Mouse (Mus musculus): Measurements from ENCODE around the gene Alkbh2.

Alkbh2 gene

DNA sequence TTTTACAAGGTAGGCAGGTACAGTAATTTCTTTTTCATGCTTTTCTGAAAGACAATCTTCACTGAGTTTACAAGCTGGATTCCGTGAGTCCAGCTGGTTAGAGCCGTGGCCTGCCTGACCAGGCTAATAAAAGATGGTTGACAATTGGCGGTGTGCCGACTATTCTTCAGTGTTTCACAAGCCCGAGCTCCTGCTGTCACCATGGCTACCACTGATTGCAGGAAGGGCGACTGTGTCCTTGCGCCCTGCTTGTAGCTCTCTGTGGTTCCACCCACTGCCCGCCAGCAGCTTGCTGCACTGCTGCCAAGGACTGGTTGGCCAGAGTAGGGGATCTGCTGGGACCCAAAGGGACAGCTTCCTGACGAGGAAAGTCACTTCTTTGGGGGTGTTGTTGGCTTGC is 11.2 kb upstream of the Alkbh2 start:
- no peak for DNase-seq

DNA sequence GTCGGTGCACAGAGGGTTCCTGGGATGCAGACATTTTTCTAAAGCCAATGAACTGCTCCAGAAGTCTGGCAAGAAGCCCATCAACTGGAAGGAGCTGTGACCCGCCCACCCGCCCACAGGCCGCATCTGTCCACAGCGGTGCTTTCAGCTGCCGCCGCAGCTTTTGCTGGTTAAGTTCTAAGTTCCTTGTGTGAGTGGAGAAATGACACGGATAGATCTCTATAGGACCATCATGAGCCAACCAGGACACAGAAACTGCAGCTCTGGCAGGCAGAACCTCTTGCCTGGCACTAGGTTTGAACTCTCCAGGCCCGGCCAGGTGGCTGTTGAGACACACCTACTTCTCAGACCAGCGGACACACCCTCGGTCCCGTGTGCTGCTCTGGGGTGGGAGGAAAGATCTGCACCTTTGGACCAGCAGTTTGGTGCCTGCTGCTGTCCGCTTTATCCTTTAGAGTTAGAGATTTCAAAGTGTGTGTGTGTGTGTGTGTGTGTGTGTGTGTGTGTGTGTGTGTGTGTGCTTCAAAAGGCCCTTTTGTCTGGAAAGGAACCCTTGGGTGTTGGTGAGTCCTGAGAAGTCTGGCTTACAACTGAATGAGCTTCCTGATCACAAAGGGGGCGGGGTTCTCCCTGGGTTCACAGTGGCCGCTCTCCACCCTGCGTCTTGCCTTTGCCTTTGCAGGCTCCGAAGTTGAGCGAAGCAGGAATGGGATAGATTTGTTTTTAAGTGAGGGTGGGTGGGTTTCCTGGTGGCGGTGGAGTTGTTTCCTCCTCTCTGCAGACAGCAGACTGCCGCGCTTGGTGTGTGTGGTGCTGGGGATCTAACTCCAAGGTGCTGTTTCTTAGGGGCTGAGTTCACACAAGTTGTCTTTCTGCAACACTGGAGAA is 10.5 kb upstream of the Alkbh2 start:
- no peak for DNase-seq

GRCm38 (mm10) chr5:114137481-114138276 is 9.7 kb upstream of the Alkbh2 start:
- no peak for DNase-seq

DNA sequence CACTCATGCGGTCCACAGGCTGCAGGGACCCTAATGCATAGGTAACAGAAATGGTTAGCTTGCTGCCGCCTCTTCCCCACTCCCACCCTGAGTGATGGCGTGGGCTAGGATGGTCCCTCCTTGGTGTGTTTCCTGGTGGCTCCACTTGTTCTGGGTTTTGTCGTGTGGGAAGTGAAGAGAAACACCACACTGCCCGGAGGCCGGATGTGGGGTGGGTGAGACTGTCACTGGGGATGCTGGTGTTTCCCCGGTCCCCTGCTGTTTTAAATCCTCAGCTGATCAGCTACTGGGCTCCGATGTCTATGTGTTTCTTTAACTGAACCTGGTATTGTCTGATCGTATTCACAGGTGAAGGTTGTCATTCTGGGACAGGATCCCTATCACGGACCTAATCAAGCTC is 7.5 kb upstream of the Alkbh2 start:
- no peak for DNase-seq

DNA sequence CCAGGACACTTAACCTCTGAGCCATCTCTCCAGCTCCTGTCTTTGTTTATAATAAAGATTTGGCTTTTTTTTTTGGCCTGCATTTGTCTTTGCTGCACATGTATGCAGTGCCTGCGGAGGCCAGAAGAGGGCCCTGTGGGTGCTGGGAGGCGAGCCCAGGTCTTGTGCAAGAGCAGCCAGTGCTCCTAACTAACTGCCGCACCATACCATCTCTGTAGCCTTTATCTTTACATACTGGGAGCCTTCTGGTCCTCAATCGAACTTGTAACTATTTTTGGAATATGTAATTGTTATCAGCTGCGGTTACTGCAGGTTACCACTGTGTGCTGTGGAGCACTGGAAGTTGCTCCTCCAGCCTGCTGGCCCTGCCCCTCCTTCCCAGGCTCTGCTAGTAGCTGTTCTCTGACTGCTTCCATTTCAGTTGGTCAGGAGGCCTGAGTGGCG is 6.1 kb upstream of the Alkbh2 start:
- peak; percentile 23 for DNase-seq

DNA sequence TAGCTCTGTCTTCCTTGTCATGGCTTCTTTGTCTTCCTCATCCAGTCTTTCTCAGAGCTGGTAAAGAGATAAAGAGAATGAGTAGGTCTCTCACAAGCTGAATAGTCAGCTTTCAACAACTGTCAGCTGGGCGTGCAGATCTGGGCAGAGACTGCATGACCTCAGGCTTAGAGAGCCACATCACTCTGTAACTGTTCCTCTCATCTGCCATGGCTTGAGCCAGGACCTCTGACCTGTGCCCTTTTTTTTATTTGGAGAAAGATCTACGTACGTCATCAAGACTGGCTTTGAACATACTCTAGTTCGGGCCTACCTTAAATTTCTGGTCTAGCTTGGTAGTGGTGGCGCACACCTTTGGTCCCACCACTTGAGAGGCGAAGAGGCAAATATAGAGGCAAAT is 4.8 kb upstream of the Alkbh2 start:
- DNase-seq, result no peak

DNA sequence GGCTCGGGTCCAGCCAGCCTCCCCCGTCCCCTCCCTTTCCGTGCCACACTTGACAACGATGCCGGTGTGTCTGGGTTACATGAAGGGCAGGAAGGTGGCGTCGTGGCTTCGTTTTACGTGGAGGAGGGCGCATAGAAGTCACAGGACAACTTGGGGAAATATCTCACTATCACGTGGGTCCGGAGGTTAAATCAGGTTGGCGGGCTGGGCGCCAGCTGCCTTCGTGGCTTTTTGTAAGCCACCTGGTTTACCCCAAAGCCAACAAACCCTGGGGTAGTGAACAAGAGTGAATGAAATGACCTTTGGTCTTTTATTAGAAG is 3.5 kb upstream of the Alkbh2 start:
- DNase-seq, result peak; percentile 65

DNA sequence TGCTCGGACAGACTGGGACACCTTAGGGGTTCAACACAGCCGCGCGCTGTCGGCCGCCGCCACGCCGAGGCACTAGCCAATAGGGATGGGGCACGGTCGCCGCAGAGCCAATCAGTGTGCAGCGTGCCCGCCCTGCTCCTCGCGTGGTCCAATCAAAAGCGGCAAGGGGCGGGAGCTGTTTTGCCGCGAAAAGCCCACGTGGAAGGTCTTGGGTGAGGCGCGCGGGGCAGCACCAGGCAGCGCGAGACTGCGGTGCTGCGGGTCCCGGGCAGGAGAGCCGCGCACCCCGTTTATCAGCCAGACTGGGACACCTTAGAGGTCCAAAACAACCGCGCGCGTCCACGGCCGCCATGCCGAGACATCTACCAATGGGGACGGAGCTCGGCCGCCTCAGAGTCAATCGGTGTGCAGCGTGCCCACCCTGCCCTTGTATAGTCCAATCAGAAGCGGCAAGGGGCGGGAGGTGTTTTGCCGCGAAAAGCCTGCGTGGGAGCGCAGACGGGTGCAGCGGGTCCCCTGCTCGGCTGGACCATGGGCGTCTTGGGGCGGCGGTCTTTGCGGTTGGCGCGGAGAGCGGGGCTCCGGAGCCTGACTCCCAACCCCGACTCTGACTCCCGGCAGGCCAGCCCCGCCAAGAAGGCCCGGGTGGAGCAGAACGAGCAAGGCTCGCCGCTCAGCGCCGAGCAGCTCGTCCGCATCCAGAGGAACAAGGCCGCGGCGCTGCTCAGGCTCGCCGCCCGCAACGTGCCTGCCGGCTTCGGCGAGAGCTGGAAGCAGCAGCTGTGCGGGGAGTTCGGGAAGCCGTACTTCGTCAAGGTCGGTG is 2.9 kb upstream of the Alkbh2 start:
- peak; percentile 94 for DNase-seq

GRCm38 (mm10) chr5:114130211-114130605 is 2.2 kb upstream of the Alkbh2 start, which contains the start of gene Ung:
Gene Ung, plus strand, starts transcription at chr5:114130386.
- peak; percentile 86 for DNase-seq

DNA sequence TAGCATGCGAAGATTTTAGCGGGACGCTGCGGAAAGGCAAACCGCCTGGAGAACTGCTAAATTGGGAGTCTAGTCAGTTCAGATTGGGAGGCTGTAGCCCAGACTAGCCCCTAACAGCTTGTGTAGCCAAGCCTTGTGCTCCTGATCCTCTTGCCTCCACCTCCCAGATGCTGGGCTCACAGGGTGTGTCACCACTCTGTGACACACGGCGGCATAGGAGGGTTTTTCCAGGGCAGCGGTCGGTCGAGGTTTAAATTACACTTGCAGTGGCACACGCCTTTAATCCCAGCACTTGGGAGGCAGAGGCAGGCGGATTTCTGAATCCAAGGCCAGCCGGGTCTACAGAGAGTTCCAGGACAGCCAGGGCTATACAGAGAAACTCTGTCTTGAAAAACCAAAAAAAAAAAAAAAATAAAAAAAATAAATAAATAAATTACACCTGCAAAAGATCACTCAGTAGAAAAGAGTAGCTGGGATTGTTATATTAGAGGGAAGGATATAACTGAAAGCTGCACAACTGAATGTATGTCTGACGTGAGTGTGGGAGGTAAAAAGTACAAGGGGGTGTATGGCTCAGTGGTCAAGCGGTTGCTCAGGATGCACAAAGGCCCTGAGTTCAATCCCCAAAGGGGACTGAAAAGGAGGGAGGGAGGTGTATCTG is 1.7 kb upstream of the Alkbh2 start:
- peak; percentile 8 for DNase-seq

DNA sequence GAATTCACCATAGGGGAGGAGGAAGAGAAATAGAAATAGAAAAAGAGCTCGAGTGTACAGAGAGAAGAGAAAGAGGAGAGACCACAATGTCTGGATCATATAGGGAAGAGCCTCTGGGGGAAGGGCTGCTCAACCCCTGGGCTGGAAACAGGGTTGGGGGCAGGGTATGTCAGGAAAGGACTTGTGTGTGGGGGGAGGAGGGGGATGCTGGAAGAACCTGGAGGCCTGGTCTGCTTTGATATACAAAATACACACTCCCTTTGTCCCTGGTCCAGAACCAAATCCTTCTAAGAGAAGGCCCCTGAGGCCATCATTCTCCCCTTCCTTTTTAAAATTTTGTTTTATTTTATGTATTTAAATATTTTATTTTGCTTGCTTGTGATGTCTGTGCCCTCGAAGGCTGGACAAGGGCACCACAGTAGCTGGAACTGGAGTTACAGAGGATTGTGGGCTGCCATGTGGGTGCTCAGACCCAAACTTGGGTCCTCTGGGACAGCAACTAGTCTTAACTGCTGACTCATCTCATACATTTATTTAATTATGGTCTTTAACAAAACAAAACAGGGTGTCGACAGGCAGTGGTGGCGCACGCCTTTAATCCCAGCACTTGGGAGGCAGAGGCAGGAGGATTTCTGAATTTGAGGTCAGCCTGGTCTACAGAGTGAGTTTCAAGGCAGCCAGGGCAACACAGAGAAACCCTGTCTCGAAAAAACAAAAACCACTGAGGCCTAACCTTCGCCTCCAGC is 1.3 kb downstream of the Alkbh2 start:
- DNase-seq, result no peak

DNA sequence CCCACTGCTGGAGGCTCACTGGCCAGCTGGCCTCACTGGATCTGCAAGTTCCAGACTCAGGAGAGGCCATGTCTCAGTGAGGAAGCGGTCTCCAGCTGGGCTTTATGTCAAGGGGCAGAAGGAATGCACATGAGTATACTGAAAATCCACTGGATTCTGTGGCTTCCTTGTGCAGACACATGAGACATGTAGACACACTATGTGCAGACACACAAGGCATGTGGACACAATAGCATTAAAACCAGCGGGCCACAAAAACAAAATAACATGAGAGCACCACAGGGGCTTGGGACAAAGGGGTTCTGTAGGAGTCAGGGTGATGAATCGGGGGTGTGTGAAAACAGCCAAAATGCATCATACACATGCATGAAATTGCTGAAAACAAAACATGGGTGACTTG is 2.0 kb downstream of the Alkbh2 start:
- DNase-seq, result no peak

- no peak for DNase-seq
Measured at GRCm38 (mm10) chr5:114119806-114120205, 8.2 kb downstream of the Alkbh2 start.

DNA sequence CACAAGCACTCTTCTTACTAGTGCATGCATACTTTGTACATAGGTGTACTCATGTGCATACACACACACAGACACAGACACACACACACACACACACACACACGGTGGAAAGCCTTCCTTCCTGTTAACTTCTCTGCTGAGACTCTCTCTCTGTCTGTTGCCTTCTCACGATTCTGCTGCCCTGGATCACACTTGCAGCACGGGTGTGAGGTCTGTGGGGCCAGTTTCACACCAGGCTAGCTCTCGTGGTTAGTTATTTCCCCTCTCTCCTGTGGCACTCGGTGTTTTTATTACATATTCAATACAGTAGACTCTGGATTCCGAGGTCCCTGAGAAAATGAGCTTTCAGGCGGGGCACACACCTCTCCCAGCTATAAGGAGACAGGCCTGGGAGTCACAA is 11.4 kb downstream of the Alkbh2 start:
- DNase-seq, result no peak

DNA sequence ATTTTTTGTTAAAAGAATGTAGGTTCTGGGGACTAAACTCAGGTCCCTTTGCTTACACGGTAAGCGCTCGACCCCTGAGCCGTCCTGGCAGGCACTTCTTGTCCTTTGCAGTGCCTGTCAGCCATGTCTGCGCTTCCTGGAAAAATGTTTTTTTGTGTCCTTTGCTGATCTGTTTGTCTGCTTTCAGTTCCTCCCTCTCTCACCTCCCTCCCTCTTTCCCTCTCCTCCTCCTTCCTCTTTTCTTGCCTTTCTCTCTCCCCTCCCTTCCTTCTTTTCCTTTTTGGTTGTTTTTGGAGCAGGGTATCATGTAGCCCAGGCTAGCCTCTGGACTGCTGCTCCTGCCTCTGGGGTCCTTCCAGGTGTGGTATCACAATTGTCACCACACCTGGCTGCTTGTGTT is 13.0 kb downstream of the Alkbh2 start:
- DNase-seq, result no peak

DNA sequence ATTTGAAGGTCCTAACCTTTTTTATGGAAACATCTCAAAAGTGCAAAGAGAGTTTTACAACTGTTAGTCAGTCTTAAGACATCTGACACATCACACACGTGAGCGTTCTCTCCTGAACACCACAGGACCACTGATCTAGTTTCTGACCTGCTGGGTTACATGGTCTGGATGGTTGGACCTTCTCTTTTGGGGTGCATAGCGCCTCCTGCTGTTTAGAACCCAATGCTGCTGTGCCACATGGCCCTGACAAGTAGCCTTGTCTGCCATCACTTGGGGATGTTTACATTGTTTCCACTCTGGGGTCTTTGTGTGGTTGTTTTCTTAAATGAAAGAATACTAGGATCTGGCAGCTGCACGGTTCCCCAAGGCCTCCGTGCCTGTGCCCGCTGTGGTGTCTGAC is 14.7 kb downstream of the Alkbh2 start:
- DNase-seq, result no peak

- DNase-seq, result no peak
Measured at GRCm38 (mm10) chr5:114106391-114106935, 21.6 kb downstream of the Alkbh2 start.

GRCm38 (mm10) chr5:114102807-114103206 is 25.2 kb downstream of the Alkbh2 start:
- no peak for DNase-seq

DNA sequence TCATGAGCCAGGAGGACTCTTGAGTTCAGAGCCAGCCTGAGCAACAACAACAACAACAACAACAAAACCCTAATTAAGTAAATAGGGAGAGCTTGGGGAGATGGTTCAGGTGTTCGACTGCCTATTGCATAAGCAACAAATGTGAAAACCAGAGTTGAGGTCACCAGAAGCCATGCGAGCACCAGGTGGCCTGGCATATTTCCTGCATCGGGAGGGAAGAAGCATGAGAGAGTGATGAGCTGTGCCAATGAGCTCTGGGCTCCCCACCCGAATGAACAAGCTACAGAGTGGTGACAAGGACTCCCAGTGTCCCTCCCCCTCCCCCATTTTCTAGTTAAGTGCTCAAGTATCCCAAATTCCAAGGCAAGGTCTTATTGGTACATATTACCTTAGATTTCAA is 26.1 kb downstream of the Alkbh2 start:
- DNase-seq, result no peak

- no peak for DNase-seq
Measured at GRCm38 (mm10) chr5:114100390-114101099, 27.5 kb downstream of the Alkbh2 start.

Measured in thymus, postnatal 14 days (tissue).